Mouse (Mus musculus): ENCODE measurements around the gene Trpd52l3.

GRCm38 (mm10) chr19:29978847-29979246 lies 24.7 kb upstream of the Trpd52l3 start:
- TF ChIP-seq EP300 (IDR thresholded peaks at IDR 0.05; ENCODE audit: low read length) (no peak), HCFC1 (IDR thresholded peaks at IDR 0.05; ENCODE audit: low read depth, low read length) (no peak)
